Mouse (Mus musculus): ENCODE results near the gene Gper1.

- TF ChIP-seq CTCF (IDR thresholded peaks at IDR 0.05; ENCODE audit: control insufficient read depth, insufficient read depth, low read length), result no peak
- no peak for TF ChIP-seq POLR2A (IDR thresholded peaks at IDR 0.05; ENCODE audit: borderline replicate concordance, control insufficient read depth, low read depth, low read length)
Measured at GRCm38 (mm10) chr5:139459938-139460337, 37.0 kb downstream of the Gper1 start.
